Mouse (Mus musculus) midbrain, postnatal 0 days (tissue): ENCODE results near the gene Stxbp1. TPM values are rescaled to one million over a fixed set of nuclear protein-coding genes. Genes with fewer than 3 reads are reported as not detected.
A peak's percentile ranks its signal among the peaks of the same experiment; 100 is the strongest.

Experiments used
- ATAC-seq: fragments of 200-750 bp; cut with Nextera tagmentation; 2 replicates; pipeline ENCODE4 v1.8.0; 2017; ENCODE audit warnings: moderate number of reproducible peaks, mild to moderate bottlenecking, moderate TSS enrichment, moderate library complexity; ENCODE audit not compliant: low FRiP score
- DNase-seq: peaks from one replicate; pipeline ENCODE4 v3.0.0-alpha.2; 2015; ENCODE audit warnings: low spot score
- H3K27ac ChIP-seq: fragments of 300-500 bp; sonication (generic); 2 replicates; pipeline ENCODE4 v1.5.1; 2014; ENCODE audit warnings: low read depth, mild to moderate bottlenecking, low read length, mixed read lengths
- H3K27me3 ChIP-seq: fragments of 300-500 bp; sonication (generic); 2 replicates; pipeline ENCODE4 v1.6.1; 2014; ENCODE audit warnings: low read length, control low read depth, mixed read lengths; ENCODE audit not compliant: insufficient read depth
- H3K36me3 ChIP-seq: fragments of 300-500 bp; sonication (generic); 2 replicates; pipeline ENCODE4 v1.6.1; 2014; ENCODE audit warnings: low read length, control low read depth, mixed read lengths; ENCODE audit not compliant: insufficient read depth
- H3K4me1 ChIP-seq: fragments of 300-500 bp; sonication (generic); 2 replicates; pipeline ENCODE4 v1.6.1; 2014; ENCODE audit warnings: mild to moderate bottlenecking, control low read depth, antibody characterized with exemption, low read length, mixed read lengths; ENCODE audit not compliant: insufficient read depth
- H3K4me2 ChIP-seq: fragments of 300-500 bp; sonication (generic); 2 replicates; pipeline ENCODE4 v1.6.1; 2014; ENCODE audit warnings: low read depth, mild to moderate bottlenecking, low read length, mixed read lengths; ENCODE audit not compliant: poor library complexity, severe bottlenecking
- H3K4me3 ChIP-seq: fragments of 300-500 bp; sonication (generic); 2 replicates; pipeline ENCODE4 v1.5.1; 2014; ENCODE audit warnings: low read depth, mild to moderate bottlenecking, low read length, moderate library complexity
- H3K9ac ChIP-seq: fragments of 300-500 bp; sonication (generic); replicated peaks from 2 replicates; pipeline ENCODE4 v1.6.1; 2014; ENCODE audit warnings: mild to moderate bottlenecking, low read length, moderate library complexity, mixed read lengths; ENCODE audit not compliant: poor library complexity, severe bottlenecking
- H3K9me3 ChIP-seq: fragments of 300-500 bp; sonication (generic); 2 replicates; pipeline ENCODE4 v1.6.1; 2016; ENCODE audit warnings: low read length, control low read depth
- CTCF ChIP-seq: IDR thresholded peaks from 2 replicates; pipeline ENCODE4 v1.5.1; 2016; ENCODE audit warnings: antibody characterized with exemption, mild to moderate bottlenecking
- WGBS: fragments of 180-500 bp; shearing (Covaris S2); extraction: QIAGEN DNeasy Blood & Tissue Kit; methylation state at CpG from one replicate; pipeline ENCODE4 v1.1.7; 2014; 5-methylcytosine and 5-hydroxymethylcytosine counted together
- polyA plus RNA-seq: library from polyadenylated mRNA; unstranded; fragments of >200 nt; fragmentation: Nextera tagmentation; extraction: Ambion mirVana; gene quantifications from 2 replicates; pipeline ENCODE4 v1.2.1, GENCODE M21; 2015
- total RNA-seq: library from RNA; depleted of rRNA; stranded (reverse); fragments of >200 nt; gene quantifications from 2 replicates; pipeline ENCODE4 v1.2.3, GENCODE M21; 2014; rRNA removed

Gene Stxbp1
- total and polyA plus RNA-seq, 2 experiments from 2014 or later: 185 to 424 TPM

GRCm38 (mm10) chr2:32741273-32742172 lies 105.5 kb downstream of the Stxbp1 start:
- peak overlapping the region; percentile 93 for H3K27ac ChIP-seq
- peaks cover 20% of the 10 kb centered on the region for H3K36me3 ChIP-seq
- ATAC-seq (peak; percentile 60), DNase-seq (peak; percentile 72)
- WGBS: 2% methylated on average over 51 of the region's 58 CpGs
- peak overlapping the region; percentile 71 for H3K4me2 ChIP-seq
- no peaks in the 10 kb centered on the region for H3K9me3 ChIP-seq
- peak overlapping the region; percentile 86 for H3K4me3 ChIP-seq
- TF ChIP-seq CTCF: no peak
- peak overlapping the region; percentile 97 for H3K9ac ChIP-seq
- H3K27me3 ChIP-seq: no peaks in the 10 kb centered on the region
- H3K4me1 ChIP-seq: peaks cover 8% of the 10 kb centered on the region; the same call in 1 of the 2 replicates

GRCm38 (mm10) chr2:32740916-32741272 lies 106.2 kb downstream of the Stxbp1 start, which contains the start of gene 6330409D20Rik:
Gene 6330409D20Rik (minus strand): TSS chr2:32741016.
- ATAC-seq (no peak), DNase-seq (no peak)
- peak within 1 kb of the TSS; percentile 86 for H3K4me3 ChIP-seq
- WGBS: 6% methylated on average over 11 of the region's 11 CpGs
- H3K27ac ChIP-seq: peak within 1 kb of the TSS; percentile 93
- H3K36me3 ChIP-seq: peaks cover 14% of the 10 kb centered on the region
- H3K4me1 ChIP-seq: peaks cover 8% of the 10 kb centered on the region; the same call in 1 of the 2 replicates
- no peak for TF ChIP-seq CTCF
- no peaks in the 10 kb centered on the region for H3K9me3 ChIP-seq
- H3K9ac ChIP-seq: peak within 1 kb of the TSS; percentile 97
- H3K27me3 ChIP-seq: no peaks in the 10 kb centered on the region
- H3K4me2 ChIP-seq: peak within 1 kb of the TSS; percentile 71

- Histone ChIP-seq H3K4me3 (no peak overlapping the region), H3K9ac (no peak overlapping the region), H3K4me1 (peaks cover 8% of the 10 kb centered on the region; the same call in 1 of the 2 replicates), H3K9me3 (no peaks in the 10 kb centered on the region), H3K4me2 (no peak overlapping the region), H3K36me3 (no peaks in the 10 kb centered on the region; the same call in 1 of the 2 replicates), H3K27me3 (no peaks in the 10 kb centered on the region), H3K27ac (no peak overlapping the region)
- 75% methylated on average over 4 of the region's 4 CpGs for WGBS
- ATAC-seq: no peak
- TF ChIP-seq CTCF: no peak
- DNase-seq: no peak
These were observed 107.7 kb downstream of the Stxbp1 start for GRCm38 (mm10) chr2:32739311-32739710.

Other genes with a start within 250 kb of the Stxbp1 start
- 113 and 166 TPM in 2 replicates for gene St6galnac6, start 247.5 kb downstream of the Stxbp1 start, total RNA-seq
- 42.1 and 45.2 TPM in 2 replicates for gene St6galnac6, start 247.5 kb downstream of the Stxbp1 start, polyA plus RNA-seq
- 99.6 and 107 TPM in 2 replicates for gene Ak1, start 225.5 kb downstream of the Stxbp1 start, total RNA-seq
- gene Ak1, start 225.5 kb downstream of the Stxbp1 start, polyA plus RNA-seq: 114 and 133 TPM in 2 replicates
- 16.7 and 20.0 TPM in 2 replicates for gene Eng, start 200.7 kb downstream of the Stxbp1 start, total RNA-seq
- 20.3 and 21.3 TPM in 2 replicates for gene Eng, start 200.7 kb downstream of the Stxbp1 start, polyA plus RNA-seq
- 24.6 and 25.9 TPM in 2 replicates for gene Fpgs, start 143.1 kb downstream of the Stxbp1 start, total RNA-seq
- 25.1 and 29.6 TPM in 2 replicates for gene Fpgs, start 143.1 kb downstream of the Stxbp1 start, polyA plus RNA-seq
- gene Cdk9, start 134.2 kb downstream of the Stxbp1 start, total RNA-seq: 88.1 and 92.4 TPM in 2 replicates
- 58.2 and 59.4 TPM in 2 replicates for gene Cdk9, start 134.2 kb downstream of the Stxbp1 start, polyA plus RNA-seq
- 43.7 and 46.2 TPM in 2 replicates for gene Sh2d3c, start 126.2 kb downstream of the Stxbp1 start, total RNA-seq
- gene Sh2d3c, start 126.2 kb downstream of the Stxbp1 start, polyA plus RNA-seq: 54.4 and 54.6 TPM in 2 replicates
- gene 6330409D20Rik, start 106.2 kb downstream of the Stxbp1 start, total RNA-seq: 2.5 and 3.8 TPM in 2 replicates
- 3.7 and 4.0 TPM in 2 replicates for gene 6330409D20Rik, start 106.2 kb downstream of the Stxbp1 start, polyA plus RNA-seq
- gene Tor2a, start 90.0 kb downstream of the Stxbp1 start, total RNA-seq: 43.8 and 72.8 TPM in 2 replicates
- gene Tor2a, start 90.0 kb downstream of the Stxbp1 start, polyA plus RNA-seq: 42.0 and 44.9 TPM in 2 replicates
- gene Ttc16, start 71.6 kb downstream of the Stxbp1 start, total RNA-seq: 0.90 and 3.2 TPM in 2 replicates
- 0.32 and 0.44 TPM in 2 replicates for gene Ttc16, start 71.6 kb downstream of the Stxbp1 start, polyA plus RNA-seq
- gene Ptrh1, start 71.5 kb downstream of the Stxbp1 start, total RNA-seq: 2.1 and 2.7 TPM in 2 replicates
- gene Ptrh1, start 71.5 kb downstream of the Stxbp1 start, polyA plus RNA-seq: 3.8 and 3.9 TPM in 2 replicates
- gene Cfap157, start 62.8 kb downstream of the Stxbp1 start, total RNA-seq: 0.19 and 1.4 TPM in 2 replicates
- 0.48 and 1.1 TPM in 2 replicates for gene Cfap157, start 62.8 kb downstream of the Stxbp1 start, polyA plus RNA-seq
- 39.5 and 40.9 TPM in 2 replicates for gene Fam129b, start 28.9 kb upstream of the Stxbp1 start, total RNA-seq
- 17.7 and 18.1 TPM in 2 replicates for gene Fam129b, start 28.9 kb upstream of the Stxbp1 start, polyA plus RNA-seq
- 173 and 196 TPM in 2 replicates for gene Rpl12, start 114.3 kb upstream of the Stxbp1 start, total RNA-seq
- gene Rpl12, start 114.3 kb upstream of the Stxbp1 start, polyA plus RNA-seq: 102 and 107 TPM in 2 replicates
- gene Lrsam1, start 114.4 kb upstream of the Stxbp1 start, total RNA-seq: 31.4 and 37.3 TPM in 2 replicates
- gene Lrsam1, start 114.4 kb upstream of the Stxbp1 start, polyA plus RNA-seq: 25.3 and 26.2 TPM in 2 replicates
- 34.6 and 36.0 TPM in 2 replicates for gene Slc2a8, start 134.8 kb upstream of the Stxbp1 start, total RNA-seq
- gene Slc2a8, start 134.8 kb upstream of the Stxbp1 start, polyA plus RNA-seq: 30.7 and 34.8 TPM in 2 replicates